Mouse (Mus musculus) E14TG2a.4 (cell line): ENCODE measurements at regions not wholly inside any gene's neighbourhood (a gene's known extent, or its start where the extent isn't known, plus 50 kb on each side); places are given as distances from the start of the nearest gene placed in this dataset.

Experiments
- H3K27me3 ChIP-seq: 2 replicates; pipeline ENCODE4 v1.6.1; 2014; ENCODE audit warnings: low read length, control low read depth; ENCODE audit not compliant: insufficient read depth
- H3K36me3 ChIP-seq: 2 replicates; pipeline ENCODE4 v1.6.1; 2014; ENCODE audit warnings: low read length, control low read depth; ENCODE audit not compliant: insufficient read depth
- H3K4me1 ChIP-seq: replicated peaks from 2 replicates; pipeline ENCODE4 v1.6.1; 2014; ENCODE audit warnings: low read depth, low read length, control low read depth
- H3K4me3 ChIP-seq: replicated peaks from 2 replicates; pipeline ENCODE4 v1.5.1; 2014; ENCODE audit warnings: mild to moderate bottlenecking, low read length
- H3K9me3 ChIP-seq: 2 replicates; pipeline ENCODE4 v1.6.1; 2014; ENCODE audit warnings: low read length, control low read depth
- CTCF ChIP-seq: conservative IDR thresholded peaks from 2 replicates; pipeline ENCODE4 v1.5.1; 2014; ENCODE audit warnings: low read length
- NANOG ChIP-seq: IDR thresholded peaks from 2 replicates; pipeline ENCODE4 v1.6.1; 2014; ENCODE audit warnings: borderline replicate concordance, low read length, mixed read lengths
- POU5F1 ChIP-seq: IDR thresholded peaks from 2 replicates; pipeline ENCODE4 v1.6.1; 2014; ENCODE audit warnings: low read length, borderline replicate concordance

- Histone ChIP-seq H3K9me3 (no peaks in the 10 kb centered on the region), H3K4me1 (peaks cover 36% of the 10 kb centered on the region), H3K4me3 (no peak overlapping the region), H3K36me3 (no peaks in the 10 kb centered on the region), H3K27me3 (peaks cover 3% of the 10 kb centered on the region; the same call in 1 of the 2 replicates)
- TF ChIP-seq CTCF (peak; percentile 95), POU5F1 (no peak), NANOG (no peak)
Measured at GRCm38 (mm10) chr15:51595655-51596054, 2289.1 kb upstream of the Gm7489 start.

GRCm38 (mm10) chr15:51597841-51598240 is 2286.9 kb upstream of the Gm7489 start:
- peaks cover 15% of the 10 kb centered on the region for H3K4me1 ChIP-seq
- no peaks in the 10 kb centered on the region for H3K27me3 ChIP-seq
- H3K4me3 ChIP-seq, result no peak overlapping the region
- H3K9me3 ChIP-seq, result no peaks in the 10 kb centered on the region
- H3K36me3 ChIP-seq, result no peaks in the 10 kb centered on the region
- TF ChIP-seq CTCF, result no peak
- TF ChIP-seq NANOG, result no peak
- no peak for TF ChIP-seq POU5F1

GRCm38 (mm10) chr15:51601128-51601855 is 2283.4 kb upstream of the Gm7489 start:
- H3K4me1 ChIP-seq, result no peaks in the 10 kb centered on the region; the same call in 1 of the 2 replicates
- TF ChIP-seq POU5F1 (no peak), CTCF (no peak), NANOG (no peak)
- no peaks in the 10 kb centered on the region for H3K9me3 ChIP-seq
- no peaks in the 10 kb centered on the region for H3K36me3 ChIP-seq
- no peaks in the 10 kb centered on the region for H3K27me3 ChIP-seq
- no peak overlapping the region for H3K4me3 ChIP-seq

- no peak for TF ChIP-seq NANOG
- no peak for TF ChIP-seq CTCF
- no peak for TF ChIP-seq POU5F1
- H3K36me3 ChIP-seq, result no peaks in the 10 kb centered on the region
- H3K27me3 ChIP-seq, result no peaks in the 10 kb centered on the region
- H3K4me3 ChIP-seq, result no peak overlapping the region
- H3K4me1 ChIP-seq, result no peaks in the 10 kb centered on the region
- H3K9me3 ChIP-seq, result no peaks in the 10 kb centered on the region
Measured at GRCm38 (mm10) chr15:51621455-51621854, 2263.3 kb upstream of the Gm7489 start.

- Histone ChIP-seq H3K27me3 (no peaks in the 10 kb centered on the region; the same call in 1 of the 2 replicates), H3K4me1 (peaks cover 8% of the 10 kb centered on the region), H3K4me3 (no peak overlapping the region), H3K36me3 (no peaks in the 10 kb centered on the region), H3K9me3 (no peaks in the 10 kb centered on the region)
- no peak for TF ChIP-seq CTCF
- TF ChIP-seq POU5F1, result no peak
- no peak for TF ChIP-seq NANOG
Measured at GRCm38 (mm10) chr15:51627463-51627862, 2257.2 kb upstream of the Gm7489 start.

- no peak for TF ChIP-seq POU5F1
- no peak for TF ChIP-seq CTCF
- no peak for TF ChIP-seq NANOG
- H3K9me3 ChIP-seq, result no peaks in the 10 kb centered on the region
Measured at GRCm38 (mm10) chr15:51628518-51628917, 2256.2 kb upstream of the Gm7489 start.

GRCm38 (mm10) chr15:51631881-51632280 is 2252.8 kb upstream of the Gm7489 start:
- TF ChIP-seq CTCF (no peak), NANOG (no peak), POU5F1 (no peak)
- Histone ChIP-seq H3K27me3 (no peaks in the 10 kb centered on the region; the same call in 1 of the 2 replicates), H3K9me3 (no peaks in the 10 kb centered on the region), H3K4me1 (peaks cover 8% of the 10 kb centered on the region), H3K36me3 (no peaks in the 10 kb centered on the region), H3K4me3 (no peak overlapping the region)

More at GRCm38 (mm10) chr15:51628518-51628917, 2256.2 kb upstream of the Gm7489 start:
- Histone ChIP-seq H3K36me3 (no peaks in the 10 kb centered on the region), H3K4me1 (peaks cover 8% of the 10 kb centered on the region), H3K4me3 (no peak overlapping the region), H3K27me3 (no peaks in the 10 kb centered on the region; the same call in 1 of the 2 replicates)

- H3K36me3 ChIP-seq, result no peaks in the 10 kb centered on the region
- H3K9me3 ChIP-seq, result no peaks in the 10 kb centered on the region
- H3K27me3 ChIP-seq, result no peaks in the 10 kb centered on the region; the same call in 1 of the 2 replicates
- no peak for TF ChIP-seq POU5F1
- TF ChIP-seq NANOG, result no peak
- no peak for TF ChIP-seq CTCF
- H3K4me3 ChIP-seq, result no peak overlapping the region
- H3K4me1 ChIP-seq, result peaks cover 8% of the 10 kb centered on the region
Measured at GRCm38 (mm10) chr15:51633068-51633467, 2251.6 kb upstream of the Gm7489 start.

- Histone ChIP-seq H3K9me3 (no peaks in the 10 kb centered on the region), H3K4me1 (peaks cover 8% of the 10 kb centered on the region), H3K4me3 (no peak overlapping the region), H3K27me3 (no peaks in the 10 kb centered on the region; the same call in 1 of the 2 replicates), H3K36me3 (no peaks in the 10 kb centered on the region)
- TF ChIP-seq CTCF (no peak), NANOG (no peak), POU5F1 (no peak)
Measured at GRCm38 (mm10) chr15:51634726-51635125, 2250.0 kb upstream of the Gm7489 start.
